Comparison of ENCODE assay signal across 8 mouse cellular contexts in genomic region chr12:87199973-87200586, GRCm38 (mm10). TPM values are rescaled to one million over a fixed set of nuclear protein-coding genes. Genes with fewer than 3 reads are reported as not detected.
DNase-seq lines count a peak whose midpoint lies in the region; ATAC-seq and TF ChIP-seq lines count a peak whose summit lies in the region.

Gene Tmed8, minus strand, starts transcription at chr12:87200454.

- H3K4me1 ChIP-seq in brown adipose tissue, adult 24 weeks (ENCODE audit: control insufficient read depth, insufficient read depth, insufficient read length, low read length) = no peaks in the 10 kb centered on the region; the same call in 1 of the 2 replicates
- peaks cover 13% of the 10 kb centered on the region for H3K4me1 ChIP-seq in forebrain, embryonic 12.5 days
- H3K4me1 ChIP-seq in heart, postnatal 0 days (ENCODE audit: control insufficient read depth, insufficient read depth) = no peaks in the 10 kb centered on the region; the same call in 1 of the 2 replicates
- peaks cover 18% of the 10 kb centered on the region for H3K4me1 ChIP-seq in liver, embryonic 15.5 days (replicated peaks)
- peaks cover 5% of the 10 kb centered on the region; the same call in 1 of the 2 replicates for H3K4me1 ChIP-seq in neural tube, embryonic 11.5 days (ENCODE audit: control insufficient read depth, insufficient read depth, low read length)
- peaks cover 8% of the 10 kb centered on the region; the same call in 1 of the 2 replicates for H3K4me1 ChIP-seq in stomach, embryonic 16.5 days (ENCODE audit: control insufficient read depth, insufficient read depth, low read length)

- peak; percentile 67 to 79 for DNase-seq in CD8-positive naive resting alpha-beta T cell, adult 2 months (ENCODE audit: low read depth in 2 of 2, low spot score in 2 of 2)
- DNase-seq in heart, postnatal 0 days (ENCODE audit: low spot score) = peak; percentile 78
- DNase-seq in kidney, postnatal 4 days = peak; percentile 84 to 91
- peak; percentile 90 for DNase-seq in neural tube, embryonic 11.5 days (ENCODE audit: low spot score)

- H3K4me3 ChIP-seq in brown adipose tissue, adult 24 weeks (ENCODE audit: insufficient read depth, low read depth, low read length) = peak within 1 kb of the TSS; percentile 87
- peak within 1 kb of the TSS; percentile 92 for H3K4me3 ChIP-seq in forebrain, embryonic 12.5 days (replicated peaks)
- peak within 1 kb of the TSS; percentile 97 for H3K4me3 ChIP-seq in heart, postnatal 0 days (ENCODE audit: low read depth, low read length)
- H3K4me3 ChIP-seq in liver, embryonic 15.5 days (replicated peaks) = peak within 1 kb of the TSS; percentile 71
- H3K4me3 ChIP-seq in neural tube, embryonic 11.5 days (ENCODE audit: low read depth, low read length) = peak within 1 kb of the TSS; percentile 70
- H3K4me3 ChIP-seq in stomach, embryonic 16.5 days (replicated peaks; ENCODE audit: low read length) = peak within 1 kb of the TSS; percentile 92

- peak within 1 kb of the TSS; percentile 90 for H3K9ac ChIP-seq in forebrain, embryonic 12.5 days
- peak within 1 kb of the TSS; percentile 95 for H3K9ac ChIP-seq in heart, postnatal 0 days (replicated peaks; ENCODE audit: low read depth, low read length)
- peak within 1 kb of the TSS; percentile 67 for H3K9ac ChIP-seq in liver, embryonic 15.5 days
- peak within 1 kb of the TSS; percentile 83 for H3K9ac ChIP-seq in neural tube, embryonic 11.5 days (ENCODE audit: low read length)
- H3K9ac ChIP-seq in stomach, embryonic 16.5 days (ENCODE audit: low read length) = peak within 1 kb of the TSS; percentile 95

- no peak for TF ChIP-seq EP300 in heart, postnatal 0 days (IDR thresholded peaks at IDR 0.05; ENCODE audit: low read depth)

- H3K4me2 ChIP-seq in forebrain, embryonic 12.5 days = peak within 1 kb of the TSS; percentile 85
- H3K4me2 ChIP-seq in heart, postnatal 0 days (ENCODE audit: low read depth, low read length) = peak within 1 kb of the TSS; percentile 99
- H3K4me2 ChIP-seq in liver, embryonic 15.5 days = peak within 1 kb of the TSS; percentile 95
- H3K4me2 ChIP-seq in neural tube, embryonic 11.5 days (ENCODE audit: low read depth) = peak within 1 kb of the TSS; percentile 97
- H3K4me2 ChIP-seq in stomach, embryonic 16.5 days (ENCODE audit: low read depth, low read length) = peak within 1 kb of the TSS; percentile 93

- WGBS in forebrain, embryonic 12.5 days = under 1% methylated on average over 58 of the region's 70 CpGs
- under 1% methylated on average over 65 of the region's 70 CpGs for WGBS in heart, postnatal 0 days
- WGBS in liver, embryonic 15.5 days (ENCODE audit: insufficient replicate concordance) = under 1% methylated on average over 68 of the region's 70 CpGs
- WGBS in neural tube, embryonic 11.5 days = under 1% methylated on average over 60 of the region's 70 CpGs
- under 1% methylated on average over 69 of the region's 70 CpGs for WGBS in stomach, embryonic 16.5 days

- H3K27me3 ChIP-seq in forebrain, embryonic 12.5 days = no peaks in the 10 kb centered on the region
- no peaks in the 10 kb centered on the region for H3K27me3 ChIP-seq in heart, postnatal 0 days (ENCODE audit: control insufficient read depth, insufficient read depth, low read length)
- H3K27me3 ChIP-seq in liver, embryonic 15.5 days = peaks cover 33% of the 10 kb centered on the region
- no peaks in the 10 kb centered on the region for H3K27me3 ChIP-seq in neural tube, embryonic 11.5 days (ENCODE audit: control insufficient read depth, insufficient read depth, low read length)
- H3K27me3 ChIP-seq in stomach, embryonic 16.5 days (ENCODE audit: control insufficient read depth, insufficient read depth, low read length) = no peaks in the 10 kb centered on the region

- TF ChIP-seq CTCF in heart, postnatal 0 days (IDR thresholded peaks at IDR 0.05; ENCODE audit: low read depth) = no peak

- no peaks in the 10 kb centered on the region for H3K36me3 ChIP-seq in forebrain, embryonic 12.5 days (replicated peaks)
- no peaks in the 10 kb centered on the region for H3K36me3 ChIP-seq in heart, postnatal 0 days (replicated peaks; ENCODE audit: control insufficient read depth, insufficient read depth, low read length)
- H3K36me3 ChIP-seq in liver, embryonic 15.5 days (replicated peaks) = no peaks in the 10 kb centered on the region
- H3K36me3 ChIP-seq in neural tube, embryonic 11.5 days (ENCODE audit: control insufficient read depth, insufficient read depth, low read length) = no peaks in the 10 kb centered on the region
- no peaks in the 10 kb centered on the region for H3K36me3 ChIP-seq in stomach, embryonic 16.5 days (ENCODE audit: control insufficient read depth, insufficient read depth, low read length)

- no peaks in the 10 kb centered on the region for H3K9me3 ChIP-seq in forebrain, embryonic 12.5 days
- H3K9me3 ChIP-seq in heart, postnatal 0 days (replicated peaks; ENCODE audit: control insufficient read depth, low read length) = no peaks in the 10 kb centered on the region
- no peaks in the 10 kb centered on the region for H3K9me3 ChIP-seq in liver, embryonic 15.5 days (replicated peaks)
- no peaks in the 10 kb centered on the region for H3K9me3 ChIP-seq in neural tube, embryonic 11.5 days (ENCODE audit: control insufficient read depth, low read length)
- no peaks in the 10 kb centered on the region for H3K9me3 ChIP-seq in stomach, embryonic 16.5 days (replicated peaks; ENCODE audit: control insufficient read depth, low read length)

- H3K27ac ChIP-seq in brown adipose tissue, adult 24 weeks (replicated peaks; ENCODE audit: low read depth, low read length) = peak within 1 kb of the TSS; percentile 28; the same call in 1 of the 2 replicates
- peak within 1 kb of the TSS; percentile 94 for H3K27ac ChIP-seq in forebrain, embryonic 12.5 days
- peak within 1 kb of the TSS; percentile 74 for H3K27ac ChIP-seq in heart, postnatal 0 days (ENCODE audit: low read depth)
- H3K27ac ChIP-seq in liver, embryonic 15.5 days (replicated peaks) = no peak within 1 kb of the TSS
- H3K27ac ChIP-seq in neural tube, embryonic 11.5 days (ENCODE audit: low read depth, low read length) = peak within 1 kb of the TSS; percentile 73
- H3K27ac ChIP-seq in stomach, embryonic 16.5 days (ENCODE audit: low read length) = peak within 1 kb of the TSS; percentile 33; the same call in 1 of the 2 replicates

- peak; percentile 97 for ATAC-seq in forebrain, embryonic 12.5 days (ENCODE audit: low FRiP score)
- peak; percentile 93 for ATAC-seq in heart, postnatal 0 days (ENCODE audit: insufficient read depth, low read depth)
- peak; percentile 83 for ATAC-seq in liver, embryonic 15.5 days (ENCODE audit: insufficient read depth)
- peak; percentile 94 for ATAC-seq in neural tube, embryonic 11.5 days (ENCODE audit: insufficient read depth, low FRiP score, low TSS enrichment)
- peak; percentile 92 for ATAC-seq in stomach, embryonic 16.5 days (ENCODE audit: insufficient read depth, low FRiP score)

RNA-seq across cellular contexts. Expression of gene Tmed8, which starts in this region (rescaled TPM):
- 2.7 and 4.1 TPM in 2 replicates for polyA plus RNA-seq in brown adipose tissue, adult 24 weeks (2012; ENCODE audit: insufficient read depth, insufficient read length, missing spikeins)
- 6.0 and 6.4 TPM in 2 replicates for polyA plus RNA-seq in forebrain, embryonic 12.5 days (2016; fragmentation: Nextera tagmentation; extraction: Ambion mirVana)
- total RNA-seq in heart, postnatal 0 days (2014; rRNA removed; ENCODE audit: low replicate concordance) = 3.7 and 3.9 TPM in 2 replicates
- polyA plus RNA-seq in heart, postnatal 0 days (2015; fragmentation: Nextera tagmentation; extraction: Ambion mirVana) = 0.62 and 0.89 TPM in 2 replicates
- polyA plus RNA-seq in liver, embryonic 15.5 days (2015; fragmentation: Nextera tagmentation; extraction: Ambion mirVana) = 0.39 and 0.40 TPM in 2 replicates
- 4.7 and 5.0 TPM in 2 replicates for polyA plus RNA-seq in neural tube, embryonic 11.5 days (2014; fragmentation: Nextera tagmentation; extraction: Ambion mirVana)
- polyA plus RNA-seq in stomach, embryonic 16.5 days (2015; fragmentation: Nextera tagmentation; extraction: Ambion mirVana) = 2.3 and 2.8 TPM in 2 replicates

Comparison
In these comparisons a context has a peak if more than half of its experiments do, and no peak if none do; other contexts are left out.
1. Peak in ATAC-seq, H3K4me3 ChIP-seq, H3K9ac ChIP-seq and H3K4me2 ChIP-seq in liver, embryonic 15.5 days; RNA of the gene not detected or under 1 TPM.